Mouse (Mus musculus): Measurements from ENCODE around the gene Calcoco1. TPM values are rescaled to one million over a fixed set of nuclear protein-coding genes. Genes with fewer than 3 reads are reported as not detected.

The Calcoco1 gene
- polyA plus RNA-seq, 1 experiment = 20.1 TPM

- H3K36me3 ChIP-seq (ENCODE audit: control insufficient read depth, insufficient read depth, low read length) = no peaks in the 10 kb centered on the region
- H3K27ac ChIP-seq (ENCODE audit: control insufficient read depth, insufficient read depth, low read depth, low read length) = no peak overlapping the region
- peaks cover 3% of the 10 kb centered on the region; the same call in 1 of the 2 replicates for H3K27me3 ChIP-seq (ENCODE audit: control insufficient read depth, insufficient read depth, low read length)
- H3K4me3 ChIP-seq (ENCODE audit: control insufficient read depth, low read depth, low read length) = no peak overlapping the region
- peaks cover 4% of the 10 kb centered on the region for H3K4me1 ChIP-seq (ENCODE audit: control insufficient read depth, insufficient read depth, low read length)
- TF ChIP-seq CTCF (IDR thresholded peaks at IDR 0.05; ENCODE audit: control insufficient read depth, insufficient read depth, insufficient replicate concordance, low read depth, low read length) (no peak), POLR2A (IDR thresholded peaks at IDR 0.05; ENCODE audit: control insufficient read depth, low read depth, low read length) (no peak)
Observed at GRCm38 (mm10) chr15:102733233-102733632, 11.3 kb upstream of the Calcoco1 start.

GRCm38 (mm10) chr15:102732406-102732805, 10.4 kb upstream of the Calcoco1 start:
- H3K27me3 ChIP-seq (ENCODE audit: control insufficient read depth, insufficient read depth, low read length) = peaks cover 3% of the 10 kb centered on the region; the same call in 1 of the 2 replicates
- H3K4me1 ChIP-seq (ENCODE audit: control insufficient read depth, insufficient read depth, low read length) = peaks cover 4% of the 10 kb centered on the region
- H3K36me3 ChIP-seq (ENCODE audit: control insufficient read depth, insufficient read depth, low read length) = no peaks in the 10 kb centered on the region
- no peak overlapping the region for H3K27ac ChIP-seq (ENCODE audit: control insufficient read depth, insufficient read depth, low read depth, low read length)
- H3K4me3 ChIP-seq (ENCODE audit: control insufficient read depth, low read depth, low read length) = no peak overlapping the region
- TF ChIP-seq POLR2A (IDR thresholded peaks at IDR 0.05; ENCODE audit: control insufficient read depth, low read depth, low read length) = no peak
- no peak for TF ChIP-seq CTCF (IDR thresholded peaks at IDR 0.05; ENCODE audit: control insufficient read depth, insufficient read depth, insufficient replicate concordance, low read depth, low read length)

GRCm38 (mm10) chr15:102727951-102728350, 6.0 kb upstream of the Calcoco1 start:
- no peaks in the 10 kb centered on the region for H3K4me1 ChIP-seq (ENCODE audit: control insufficient read depth, insufficient read depth, low read length)
- no peak overlapping the region for H3K27ac ChIP-seq (ENCODE audit: control insufficient read depth, insufficient read depth, low read depth, low read length)
- H3K4me3 ChIP-seq (ENCODE audit: control insufficient read depth, low read depth, low read length) = no peak overlapping the region
- no peaks in the 10 kb centered on the region for H3K27me3 ChIP-seq (ENCODE audit: control insufficient read depth, insufficient read depth, low read length)
- no peaks in the 10 kb centered on the region for H3K36me3 ChIP-seq (ENCODE audit: control insufficient read depth, insufficient read depth, low read length)
- no peak for TF ChIP-seq CTCF (IDR thresholded peaks at IDR 0.05; ENCODE audit: control insufficient read depth, insufficient read depth, insufficient replicate concordance, low read depth, low read length)
- TF ChIP-seq POLR2A (IDR thresholded peaks at IDR 0.05; ENCODE audit: control insufficient read depth, low read depth, low read length) = no peak

GRCm38 (mm10) chr15:102723358-102724135, 1.6 kb upstream of the Calcoco1 start:
- H3K4me3 ChIP-seq (ENCODE audit: control insufficient read depth, low read depth, low read length) = no peak overlapping the region

GRCm38 (mm10) chr15:102722500-102722931, 538 bp upstream of the Calcoco1 start:
- no peak for TF ChIP-seq CTCF (IDR thresholded peaks at IDR 0.05; ENCODE audit: control insufficient read depth, insufficient read depth, insufficient replicate concordance, low read depth, low read length)
- TF ChIP-seq POLR2A (IDR thresholded peaks at IDR 0.05; ENCODE audit: control insufficient read depth, low read depth, low read length) = no peak
- no peaks in the 10 kb centered on the region for H3K27me3 ChIP-seq (ENCODE audit: control insufficient read depth, insufficient read depth, low read length)

More at GRCm38 (mm10) chr15:102723358-102724135, 1.6 kb upstream of the Calcoco1 start:
- H3K4me1 ChIP-seq (ENCODE audit: control insufficient read depth, insufficient read depth, low read length) = peaks cover 3% of the 10 kb centered on the region; the same call in 1 of the 2 replicates
- TF ChIP-seq POLR2A (IDR thresholded peaks at IDR 0.05; ENCODE audit: control insufficient read depth, low read depth, low read length) (no peak), CTCF (IDR thresholded peaks at IDR 0.05; ENCODE audit: control insufficient read depth, insufficient read depth, insufficient replicate concordance, low read depth, low read length) (no peak)
- no peaks in the 10 kb centered on the region for H3K27me3 ChIP-seq (ENCODE audit: control insufficient read depth, insufficient read depth, low read length)
- H3K27ac ChIP-seq (ENCODE audit: control insufficient read depth, insufficient read depth, low read depth, low read length) = no peak overlapping the region
- H3K36me3 ChIP-seq (ENCODE audit: control insufficient read depth, insufficient read depth, low read length) = no peaks in the 10 kb centered on the region

GRCm38 (mm10) chr15:102721016-102721898, 721 bp downstream of the Calcoco1 start:
- no peaks in the 10 kb centered on the region; the same call in 1 of the 2 replicates for H3K36me3 ChIP-seq (ENCODE audit: control insufficient read depth, insufficient read depth, low read length)
- H3K4me3 ChIP-seq (ENCODE audit: control insufficient read depth, low read depth, low read length) = peak overlapping the region; percentile 89
- H3K4me1 ChIP-seq (ENCODE audit: control insufficient read depth, insufficient read depth, low read length) = peaks cover 3% of the 10 kb centered on the region; the same call in 1 of the 2 replicates
- H3K27me3 ChIP-seq (ENCODE audit: control insufficient read depth, insufficient read depth, low read length) = no peaks in the 10 kb centered on the region
- H3K27ac ChIP-seq (ENCODE audit: control insufficient read depth, insufficient read depth, low read depth, low read length) = peak overlapping the region; percentile 29
- TF ChIP-seq CTCF (IDR thresholded peaks at IDR 0.05; ENCODE audit: control insufficient read depth, insufficient read depth, insufficient replicate concordance, low read depth, low read length) = no peak

More at GRCm38 (mm10) chr15:102722500-102722931, 538 bp upstream of the Calcoco1 start:
- Histone ChIP-seq H3K4me1 (ENCODE audit: control insufficient read depth, insufficient read depth, low read length) (peaks cover 3% of the 10 kb centered on the region; the same call in 1 of the 2 replicates), H3K36me3 (ENCODE audit: control insufficient read depth, insufficient read depth, low read length) (no peaks in the 10 kb centered on the region; the same call in 1 of the 2 replicates), H3K27ac (ENCODE audit: control insufficient read depth, insufficient read depth, low read depth, low read length) (peak overlapping the region; percentile 39), H3K4me3 (ENCODE audit: control insufficient read depth, low read depth, low read length) (peak overlapping the region; percentile 89)

GRCm38 (mm10) chr15:102716132-102716531, 5.8 kb downstream of the Calcoco1 start:
- H3K27me3 ChIP-seq (ENCODE audit: control insufficient read depth, insufficient read depth, low read length) = no peaks in the 10 kb centered on the region
- H3K4me1 ChIP-seq (ENCODE audit: control insufficient read depth, insufficient read depth, low read length) = no peaks in the 10 kb centered on the region
- no peak overlapping the region for H3K4me3 ChIP-seq (ENCODE audit: control insufficient read depth, low read depth, low read length)
- TF ChIP-seq POLR2A (IDR thresholded peaks at IDR 0.05; ENCODE audit: control insufficient read depth, low read depth, low read length) (no peak), CTCF (IDR thresholded peaks at IDR 0.05; ENCODE audit: control insufficient read depth, insufficient read depth, insufficient replicate concordance, low read depth, low read length) (no peak)
- no peak overlapping the region for H3K27ac ChIP-seq (ENCODE audit: control insufficient read depth, insufficient read depth, low read depth, low read length)
- no peaks in the 10 kb centered on the region; the same call in 1 of the 2 replicates for H3K36me3 ChIP-seq (ENCODE audit: control insufficient read depth, insufficient read depth, low read length)
